Mouse (Mus musculus) lung, embryonic 16.5 days (tissue): ENCODE data around the gene Nelfe. TPM values are rescaled to one million over a fixed set of nuclear protein-coding genes. Genes with fewer than 3 reads are reported as not detected.
A peak's percentile ranks its signal among the peaks of the same experiment; 100 is the strongest.

Experiments used
- ATAC-seq: fragments of 200-750 bp; cut with Nextera tagmentation; 2 replicates; pipeline ENCODE4 v1.8.0; 2017; ENCODE audit warnings: low read depth, mild to moderate bottlenecking, moderate library complexity
- H3K27ac ChIP-seq: fragments of 300-500 bp; sonication (generic); 2 replicates; pipeline ENCODE4 v1.5.1; 2014; ENCODE audit warnings: mild to moderate bottlenecking, control low read depth, low read length
- H3K27me3 ChIP-seq: fragments of 300-500 bp; sonication (generic); 2 replicates; pipeline ENCODE4 v1.6.1; 2014; ENCODE audit warnings: low read depth, low read length, mixed read lengths; ENCODE audit not compliant: control insufficient read depth, insufficient read depth
- H3K36me3 ChIP-seq: fragments of 300-500 bp; sonication (generic); 2 replicates; pipeline ENCODE4 v1.6.1; 2014; ENCODE audit warnings: low read length; ENCODE audit not compliant: control insufficient read depth, insufficient read depth
- H3K4me1 ChIP-seq: fragments of 300-500 bp; sonication (generic); replicated peaks from 2 replicates; pipeline ENCODE4 v1.6.1; 2014; ENCODE audit warnings: low read length, mixed read lengths; ENCODE audit not compliant: control insufficient read depth, insufficient read depth
- H3K4me2 ChIP-seq: fragments of 300-500 bp; sonication (generic); 2 replicates; pipeline ENCODE4 v1.6.1; 2014; ENCODE audit warnings: low read depth, low read length, control low read depth
- H3K4me3 ChIP-seq: fragments of 300-500 bp; sonication (generic); 2 replicates; pipeline ENCODE4 v1.5.1; 2014; ENCODE audit warnings: mild to moderate bottlenecking, low read length, control low read depth
- H3K9ac ChIP-seq: fragments of 300-500 bp; sonication (generic); 2 replicates; pipeline ENCODE4 v1.6.1; 2014; ENCODE audit warnings: low read length, control low read depth
- H3K9me3 ChIP-seq: fragments of 300-500 bp; sonication (generic); 2 replicates; pipeline ENCODE4 v1.6.1; 2016; ENCODE audit warnings: low read length; ENCODE audit not compliant: control insufficient read depth
- WGBS: fragments of 180-500 bp; shearing (Covaris S2); extraction: QIAGEN DNeasy Blood & Tissue Kit; methylation state at CpG from one replicate; pipeline ENCODE4 v1.1.7; 2014; 5-methylcytosine and 5-hydroxymethylcytosine counted together
- polyA plus RNA-seq: library from polyadenylated mRNA; unstranded; fragments of >200 nt; fragmentation: Nextera tagmentation; extraction: Ambion mirVana; gene quantifications from 2 replicates; pipeline ENCODE4 v1.2.1, GENCODE M21; 2015

The Nelfe gene
- polyA plus RNA-seq, 1 experiment from 2014 or later = 96.0 TPM

- WGBS = 81% methylated on average over 6 of the region's 6 CpGs
- no peak for ATAC-seq
- Histone ChIP-seq H3K4me2 (no peak overlapping the region), H3K27me3 (no peaks in the 10 kb centered on the region), H3K27ac (no peak overlapping the region), H3K9me3 (no peaks in the 10 kb centered on the region), H3K4me1 (peaks cover 13% of the 10 kb centered on the region), H3K9ac (no peak overlapping the region), H3K4me3 (no peak overlapping the region), H3K36me3 (peaks cover 35% of the 10 kb centered on the region)
Measured at GRCm38 (mm10) chr17:34840736-34841307, 9.4 kb upstream of the Nelfe start.

GRCm38 (mm10) chr17:34844884-34845283, 5.3 kb upstream of the Nelfe start:
- Histone ChIP-seq H3K9ac (no peak overlapping the region), H3K27me3 (no peaks in the 10 kb centered on the region), H3K4me1 (peaks cover 5% of the 10 kb centered on the region), H3K36me3 (peaks cover 34% of the 10 kb centered on the region), H3K9me3 (no peaks in the 10 kb centered on the region), H3K27ac (no peak overlapping the region), H3K4me3 (no peak overlapping the region), H3K4me2 (no peak overlapping the region)
- ATAC-seq = no peak
- 94% methylated on average over 13 of the region's 13 CpGs for WGBS

GRCm38 (mm10) chr17:34847192-34847591, 3.0 kb upstream of the Nelfe start:
- Histone ChIP-seq H3K9ac (no peak overlapping the region), H3K4me2 (no peak overlapping the region), H3K36me3 (peaks cover 25% of the 10 kb centered on the region), H3K9me3 (no peaks in the 10 kb centered on the region), H3K4me3 (no peak overlapping the region), H3K4me1 (peaks cover 13% of the 10 kb centered on the region), H3K27ac (no peak overlapping the region), H3K27me3 (no peaks in the 10 kb centered on the region)
- WGBS = 79% methylated on average over 6 of the region's 6 CpGs
- no peak for ATAC-seq

- no peak for ATAC-seq
- Histone ChIP-seq H3K36me3 (peaks cover 25% of the 10 kb centered on the region), H3K9me3 (no peaks in the 10 kb centered on the region), H3K9ac (no peak overlapping the region), H3K4me1 (peaks cover 13% of the 10 kb centered on the region), H3K27me3 (no peaks in the 10 kb centered on the region), H3K4me2 (no peak overlapping the region), H3K4me3 (no peak overlapping the region), H3K27ac (no peak overlapping the region)
- WGBS = 89% methylated on average over 7 of the region's 7 CpGs
Measured at GRCm38 (mm10) chr17:34847615-34848014, 2.6 kb upstream of the Nelfe start.

GRCm38 (mm10) chr17:34850517-34851125, 430 bp downstream of the Nelfe start:
- Histone ChIP-seq H3K36me3 (peaks cover 27% of the 10 kb centered on the region), H3K4me1 (peaks cover 13% of the 10 kb centered on the region), H3K4me2 (peak overlapping the region; percentile 86), H3K9ac (peak overlapping the region; percentile 89), H3K27ac (peak overlapping the region; percentile 15; the same call in 1 of the 2 replicates), H3K4me3 (peak overlapping the region; percentile 82), H3K27me3 (no peaks in the 10 kb centered on the region), H3K9me3 (no peaks in the 10 kb centered on the region)
- WGBS = under 1% methylated on average over 25 of the region's 25 CpGs
- peak; percentile 18; the same call in 1 of the 2 replicates for ATAC-seq

GRCm38 (mm10) chr17:34853511-34853910, 3.3 kb downstream of the Nelfe start:
- H3K36me3 ChIP-seq = peaks cover 24% of the 10 kb centered on the region
- no peak overlapping the region for H3K4me2 ChIP-seq
- no peak overlapping the region for H3K27ac ChIP-seq
- ATAC-seq = no peak
- H3K4me3 ChIP-seq = no peak overlapping the region
- peaks cover 13% of the 10 kb centered on the region for H3K4me1 ChIP-seq
- WGBS = 76% methylated on average over 8 of the region's 8 CpGs
- no peak overlapping the region for H3K9ac ChIP-seq
- H3K9me3 ChIP-seq = no peaks in the 10 kb centered on the region
- H3K27me3 ChIP-seq = no peaks in the 10 kb centered on the region

GRCm38 (mm10) chr17:34854761-34855160, 4.6 kb downstream of the Nelfe start:
- no peak overlapping the region for H3K4me3 ChIP-seq
- H3K4me2 ChIP-seq = no peak overlapping the region
- no peaks in the 10 kb centered on the region for H3K9me3 ChIP-seq
- ATAC-seq = no peak
- peaks cover 24% of the 10 kb centered on the region for H3K36me3 ChIP-seq
- no peak overlapping the region for H3K9ac ChIP-seq
- 55% methylated on average over 3 of the region's 3 CpGs for whole genome bisulfite sequencing
- H3K27ac ChIP-seq = no peak overlapping the region
- no peaks in the 10 kb centered on the region for H3K27me3 ChIP-seq
- peaks cover 9% of the 10 kb centered on the region for H3K4me1 ChIP-seq

- ATAC-seq = peak; percentile 46
- Histone ChIP-seq H3K36me3 (peaks cover 24% of the 10 kb centered on the region), H3K27ac (no peak overlapping the region)
Measured at GRCm38 (mm10) chr17:34855825-34856224, 5.6 kb downstream of the Nelfe start.

GRCm38 (mm10) chr17:34858670-34859069, 8.5 kb downstream of the Nelfe start:
- peaks cover 18% of the 10 kb centered on the region for H3K36me3 ChIP-seq
- no peak for ATAC-seq
- H3K9ac ChIP-seq = no peak overlapping the region
- no peaks in the 10 kb centered on the region for H3K9me3 ChIP-seq
- no peak overlapping the region for H3K4me2 ChIP-seq
- no peak overlapping the region for H3K27ac ChIP-seq
- H3K27me3 ChIP-seq = no peaks in the 10 kb centered on the region
- WGBS = 74% methylated on average over 4 of the region's 4 CpGs
- no peaks in the 10 kb centered on the region for H3K4me1 ChIP-seq
- H3K4me3 ChIP-seq = no peak overlapping the region

More at GRCm38 (mm10) chr17:34855825-34856224, 5.6 kb downstream of the Nelfe start:
- Histone ChIP-seq H3K27me3 (no peaks in the 10 kb centered on the region), H3K4me2 (no peak overlapping the region), H3K4me1 (peaks cover 8% of the 10 kb centered on the region), H3K4me3 (no peak overlapping the region), H3K9me3 (no peaks in the 10 kb centered on the region), H3K9ac (no peak overlapping the region)
- WGBS = 36% methylated on average over 3 of the region's 3 CpGs
